Mouse (Mus musculus) heart, embryonic 15.5 days (tissue): ENCODE measurements around the gene Gm28308. TPM values are rescaled to one million over a fixed set of nuclear protein-coding genes. Genes with fewer than 3 reads are reported as not detected.

ENCODE experiments used
- ATAC-seq: fragments of 200-750 bp; cut with Nextera tagmentation; replicated peaks from 2 replicates; pipeline ENCODE4 v1.8.0; 2017; ENCODE audit warnings: low read depth, moderate TSS enrichment; ENCODE audit not compliant: insufficient number of reproducible peaks, insufficient read depth, low FRiP score
- H3K27ac ChIP-seq: fragments of 300-500 bp; sonication (generic); 2 replicates; pipeline ENCODE4 v1.5.1; 2015; ENCODE audit warnings: mild to moderate bottlenecking, inconsistent platforms
- H3K27me3 ChIP-seq: fragments of 300-500 bp; sonication (generic); 2 replicates; pipeline ENCODE4 v1.6.1; 2015; ENCODE audit warnings: inconsistent platforms
- H3K36me3 ChIP-seq: fragments of 300-500 bp; sonication (generic); 2 replicates; pipeline ENCODE4 v1.6.1; 2015; ENCODE audit warnings: mild to moderate bottlenecking, inconsistent platforms
- H3K4me1 ChIP-seq: fragments of 300-500 bp; sonication (generic); replicated peaks from 2 replicates; pipeline ENCODE4 v1.6.1; 2015; ENCODE audit warnings: inconsistent platforms
- H3K4me2 ChIP-seq: fragments of 300-500 bp; sonication (generic); 2 replicates; pipeline ENCODE4 v1.6.1; 2015; ENCODE audit warnings: inconsistent platforms, mild to moderate bottlenecking, moderate library complexity
- H3K4me3 ChIP-seq: fragments of 300-500 bp; sonication (generic); 2 replicates; pipeline ENCODE4 v1.5.1; 2015; ENCODE audit warnings: mild to moderate bottlenecking, inconsistent platforms
- H3K9ac ChIP-seq: fragments of 300-500 bp; sonication (generic); 2 replicates; pipeline ENCODE4 v1.6.1; 2015; ENCODE audit warnings: mild to moderate bottlenecking, inconsistent platforms
- H3K9me3 ChIP-seq: fragments of 300-500 bp; sonication (generic); replicated peaks from 2 replicates; pipeline ENCODE4 v1.6.1; 2016; ENCODE audit warnings: inconsistent platforms
- WGBS: fragments of 180-500 bp; shearing (Covaris S2); methylation state at CpG from one replicate; pipeline ENCODE4 v1.1.7; 2015; ENCODE audit warnings: mixed read lengths; 5-methylcytosine and 5-hydroxymethylcytosine counted together
- polyA plus RNA-seq: library from polyadenylated mRNA; unstranded; fragments of >200 nt; fragmentation: Nextera tagmentation; extraction: Ambion mirVana; gene quantifications from 2 replicates; pipeline ENCODE4 v1.2.1, GENCODE M21; 2015

Gm28308 gene
- polyA plus RNA-seq, 1 experiment from 2014 or later, result not detected

GRCm38 (mm10) chr6:52236806-52237205 is 23.7 kb upstream of the Gm28308 start:
- H3K27ac ChIP-seq, result no peak overlapping the region
- H3K9me3 ChIP-seq, result no peaks in the 10 kb centered on the region
- 14% methylated on average over 3 of the region's 3 CpGs for WGBS
- no peak overlapping the region for H3K4me2 ChIP-seq
- H3K4me3 ChIP-seq, result no peak overlapping the region
- H3K36me3 ChIP-seq, result no peaks in the 10 kb centered on the region
- peaks cover 99% of the 10 kb centered on the region for H3K27me3 ChIP-seq
- H3K9ac ChIP-seq, result no peak overlapping the region
- peaks cover 14% of the 10 kb centered on the region for H3K4me1 ChIP-seq
- no peak for ATAC-seq

GRCm38 (mm10) chr6:52235866-52236265 is 22.7 kb upstream of the Gm28308 start:
- Histone ChIP-seq H3K9me3 (no peaks in the 10 kb centered on the region), H3K27ac (no peak overlapping the region), H3K9ac (no peak overlapping the region), H3K36me3 (no peaks in the 10 kb centered on the region), H3K4me1 (peaks cover 14% of the 10 kb centered on the region), H3K27me3 (peaks cover 97% of the 10 kb centered on the region), H3K4me2 (no peak overlapping the region), H3K4me3 (no peak overlapping the region)
- WGBS, result 23% methylated on average over 6 of the region's 6 CpGs
- no peak for ATAC-seq

GRCm38 (mm10) chr6:52235267-52235666 is 22.1 kb upstream of the Gm28308 start:
- ATAC-seq, result no peak
- Histone ChIP-seq H3K27me3 (peaks cover 97% of the 10 kb centered on the region), H3K27ac (no peak overlapping the region), H3K4me1 (peaks cover 18% of the 10 kb centered on the region), H3K9ac (no peak overlapping the region), H3K9me3 (no peaks in the 10 kb centered on the region), H3K4me3 (no peak overlapping the region), H3K36me3 (no peaks in the 10 kb centered on the region), H3K4me2 (no peak overlapping the region)
- 31% methylated on average over 9 of the region's 9 CpGs for WGBS

GRCm38 (mm10) chr6:52234428-52235140 is 21.4 kb upstream of the Gm28308 start:
- Histone ChIP-seq H3K9ac (no peak overlapping the region), H3K4me2 (peak overlapping the region; percentile 29; the same call in 1 of the 2 replicates), H3K4me1 (peaks cover 14% of the 10 kb centered on the region), H3K36me3 (no peaks in the 10 kb centered on the region), H3K27me3 (peaks cover 97% of the 10 kb centered on the region), H3K27ac (no peak overlapping the region), H3K9me3 (no peaks in the 10 kb centered on the region), H3K4me3 (peak overlapping the region; percentile 21)
- 2% methylated on average over 68 of the region's 68 CpGs for WGBS
- no peak for ATAC-seq

- H3K9ac ChIP-seq, result no peak overlapping the region
- ATAC-seq, result 0 out of 2 replicates have a peak, but pooled peaks have one; percentile 33
- 2% methylated on average over 70 of the region's 70 CpGs for whole genome bisulfite sequencing
- H3K27ac ChIP-seq, result no peak overlapping the region
- peaks cover 14% of the 10 kb centered on the region for H3K4me1 ChIP-seq
- H3K36me3 ChIP-seq, result no peaks in the 10 kb centered on the region
- no peaks in the 10 kb centered on the region for H3K9me3 ChIP-seq
- peaks cover 98% of the 10 kb centered on the region for H3K27me3 ChIP-seq
- peak overlapping the region; percentile 21 for H3K4me3 ChIP-seq
- H3K4me2 ChIP-seq, result peak overlapping the region; percentile 29; the same call in 1 of the 2 replicates
Observed at GRCm38 (mm10) chr6:52233546-52234427, 20.6 kb upstream of the Gm28308 start.

- no peak overlapping the region for H3K4me2 ChIP-seq
- H3K4me1 ChIP-seq, result peaks cover 14% of the 10 kb centered on the region
- H3K4me3 ChIP-seq, result no peak overlapping the region
- no peak overlapping the region for H3K9ac ChIP-seq
- no peak for ATAC-seq
- H3K9me3 ChIP-seq, result no peaks in the 10 kb centered on the region
- H3K27ac ChIP-seq, result no peak overlapping the region
- peaks cover 97% of the 10 kb centered on the region for H3K27me3 ChIP-seq
- no peaks in the 10 kb centered on the region for H3K36me3 ChIP-seq
- WGBS, result 3% methylated on average over 23 of the region's 23 CpGs
Observed at GRCm38 (mm10) chr6:52232984-52233545, 19.9 kb upstream of the Gm28308 start.

GRCm38 (mm10) chr6:52232568-52232965 is 19.4 kb upstream of the Gm28308 start:
- Histone ChIP-seq H3K4me3 (no peak overlapping the region), H3K9me3 (no peaks in the 10 kb centered on the region), H3K4me2 (0 out of 2 replicates have a peak overlapping the region, but pooled peaks have one; percentile 4), H3K36me3 (no peaks in the 10 kb centered on the region), H3K9ac (no peak overlapping the region), H3K27me3 (peaks cover 96% of the 10 kb centered on the region), H3K27ac (no peak overlapping the region), H3K4me1 (peaks cover 14% of the 10 kb centered on the region)
- no peak for ATAC-seq
- WGBS, result 2% methylated on average over 18 of the region's 18 CpGs

GRCm38 (mm10) chr6:52231885-52232567 is 18.9 kb upstream of the Gm28308 start:
- H3K4me2 ChIP-seq, result 0 out of 2 replicates have a peak overlapping the region, but pooled peaks have one; percentile 4
- H3K27ac ChIP-seq, result no peak overlapping the region
- H3K4me1 ChIP-seq, result peaks cover 14% of the 10 kb centered on the region
- ATAC-seq, result no peak
- no peak overlapping the region for H3K4me3 ChIP-seq
- no peaks in the 10 kb centered on the region for H3K36me3 ChIP-seq
- no peak overlapping the region for H3K9ac ChIP-seq
- H3K27me3 ChIP-seq, result peaks cover 96% of the 10 kb centered on the region
- WGBS, result 2% methylated on average over 18 of the region's 18 CpGs
- H3K9me3 ChIP-seq, result no peaks in the 10 kb centered on the region

- 1% methylated on average over 32 of the region's 36 CpGs for WGBS
- H3K4me3 ChIP-seq, result peak within 1 kb of the TSS; percentile 5; the same call in 1 of the 2 replicates
Observed at GRCm38 (mm10) chr6:52230516-52231165, 17.5 kb upstream of the Gm28308 start, which contains the start of gene Hoxa9. Gene Hoxa9 (minus strand): TSS chr6:52231089.

GRCm38 (mm10) chr6:52229558-52230416 is 16.6 kb upstream of the Gm28308 start:
- Histone ChIP-seq H3K4me1 (peaks cover 19% of the 10 kb centered on the region), H3K4me3 (peak overlapping the region; percentile 5; the same call in 1 of the 2 replicates), H3K4me2 (no peak overlapping the region), H3K9me3 (no peaks in the 10 kb centered on the region), H3K27ac (no peak overlapping the region), H3K36me3 (no peaks in the 10 kb centered on the region), H3K9ac (no peak overlapping the region), H3K27me3 (peaks cover 96% of the 10 kb centered on the region)
- 2% methylated on average over 44 of the region's 44 CpGs for WGBS
- no peak for ATAC-seq

More at GRCm38 (mm10) chr6:52230516-52231165, 17.5 kb upstream of the Gm28308 start, which contains the start of gene Hoxa9:
- H3K4me1 ChIP-seq, result peaks cover 17% of the 10 kb centered on the region
- H3K9ac ChIP-seq, result no peak within 1 kb of the TSS
- no peaks in the 10 kb centered on the region for H3K9me3 ChIP-seq
- no peak for ATAC-seq
- no peak within 1 kb of the TSS for H3K27ac ChIP-seq
- no peaks in the 10 kb centered on the region for H3K36me3 ChIP-seq
- peaks cover 96% of the 10 kb centered on the region for H3K27me3 ChIP-seq
- no peak within 1 kb of the TSS for H3K4me2 ChIP-seq
